Mouse (Mus musculus): ENCODE results near the gene Gm47289.

DNA sequence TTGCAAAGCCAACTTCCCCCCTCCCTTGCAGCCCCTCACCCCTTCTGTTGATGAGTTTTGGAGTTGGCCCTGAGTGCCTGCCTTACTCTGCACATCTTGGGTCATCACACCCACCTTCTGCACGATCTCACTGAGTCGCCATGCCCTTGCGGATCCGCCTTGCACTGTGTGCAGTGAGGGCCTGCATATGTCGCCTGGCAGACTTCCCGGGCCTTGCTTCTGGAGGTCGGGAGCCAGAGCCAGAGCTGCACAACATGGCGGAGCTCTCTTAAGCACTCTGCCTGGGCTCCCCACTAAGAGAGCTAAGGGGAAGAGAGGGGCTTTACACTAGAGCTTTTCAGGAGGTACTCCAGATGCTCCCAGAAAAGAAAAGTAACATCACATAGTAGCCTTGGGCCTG is 14.3 kb upstream of the Gm47289 start:
- TF ChIP-seq CHD2 (IDR thresholded peaks at IDR 0.05; ENCODE audit: low read depth, low read length) (no peak), HCFC1 (IDR thresholded peaks at IDR 0.05; ENCODE audit: borderline replicate concordance, insufficient read depth, low read length) (no peak), ZNF384 (IDR thresholded peaks at IDR 0.05; ENCODE audit: low read depth, low read length) (no peak), ZC3H11A (IDR thresholded peaks at IDR 0.05; ENCODE audit: borderline replicate concordance, low read depth, low read length) (no peak)
